Mouse (Mus musculus) megakaryocyte, embryonic 14.5 days (primary cell): ENCODE results near the gene Shank3.

Source experiments
- FLI1 ChIP-seq: IDR thresholded peaks from 2 replicates; pipeline ENCODE4 v1.6.1; 2012; ENCODE audit warnings: low read length, inconsistent platforms, mixed read lengths
- GATA1 ChIP-seq: IDR thresholded peaks from 3 replicates; pipeline ENCODE4 v1.6.1; 2012; ENCODE audit warnings: mixed read lengths, low read length, inconsistent platforms, borderline replicate concordance

GRCm38 (mm10) chr15:89557996-89558390 is 58.6 kb downstream of the Shank3 start:
- TF ChIP-seq GATA1, result no peak
- TF ChIP-seq FLI1, result no peak
